Mouse (Mus musculus): ENCODE results near the gene Ywhae. TPM values are rescaled to one million over a fixed set of nuclear protein-coding genes. Genes with fewer than 3 reads are reported as not detected.

Ywhae gene
- total RNA-seq, 1 experiment: 432 TPM

DNA sequence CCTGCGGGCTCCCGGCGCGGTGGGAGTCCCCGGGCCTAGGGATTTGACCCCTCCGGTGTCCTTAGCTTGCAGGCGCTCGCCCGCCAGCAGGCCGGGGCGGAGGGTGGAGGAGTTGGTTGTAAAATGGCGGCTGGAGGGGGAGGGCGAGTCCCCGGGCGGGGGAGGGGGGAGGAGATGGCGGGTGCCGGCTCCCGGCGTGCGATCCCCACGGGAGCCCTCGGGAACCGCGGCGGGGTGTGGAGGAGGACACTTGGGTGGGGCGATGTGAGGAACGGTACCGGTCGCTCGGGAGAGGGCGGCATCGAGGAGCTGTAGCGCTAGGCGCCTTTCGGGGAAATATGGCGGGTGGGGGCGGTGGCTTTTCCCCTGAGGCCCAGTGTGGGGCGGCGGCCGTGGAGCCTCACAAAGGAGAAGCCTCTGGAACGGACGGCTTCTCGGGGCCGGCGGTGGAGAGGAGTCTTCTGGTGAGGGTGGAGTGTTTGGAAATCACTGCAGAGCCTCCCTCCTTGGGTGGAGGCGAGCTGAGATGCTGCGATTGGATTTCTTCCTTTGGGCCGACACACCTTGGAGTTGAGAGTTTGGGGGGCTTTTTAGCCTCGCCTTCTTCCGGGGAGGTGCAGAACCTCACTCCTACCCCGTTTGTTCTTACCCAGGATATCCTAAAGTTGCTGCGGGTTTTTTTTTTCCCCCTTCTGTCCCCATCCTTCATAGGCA lies 715 bp downstream of the Ywhae start:
- Histone ChIP-seq H3K27ac (ENCODE audit: insufficient read depth, low read depth, low read length, poor library complexity, severe bottlenecking) (peak overlapping the region; percentile 97), H3K4me1 (ENCODE audit: control insufficient read depth in 2 of 2, insufficient read depth in 2 of 2, low read length in 2 of 2, poor library complexity in 1 of 2) (peaks cover 10 to 19% of the 10 kb centered on the region in 2 experiments), H3K9ac (ENCODE audit: insufficient read depth, low read depth, low read length, poor library complexity, severe bottlenecking) (peak overlapping the region; percentile 100), H3K36me3 (ENCODE audit: control insufficient read depth, insufficient read depth, low read length, poor library complexity, severe bottlenecking) (peaks cover 4% of the 10 kb centered on the region; the same call in 1 of the 2 replicates), H3K4me3 (ENCODE audit: insufficient read depth in 1 of 2, low read depth in 1 of 2, low read length in 2 of 2, poor library complexity in 1 of 2, severe bottlenecking in 1 of 2) (peak overlapping the region; percentile 96 to 98), H3K9me3 (ENCODE audit: control insufficient read depth, insufficient read depth, low read depth, low read length) (no peaks in the 10 kb centered on the region)
- DNase-seq (ENCODE audit: low read depth, low spot score): peak; percentile 34
- in situ Hi-C loops (cut with MboI; ENCODE audit: low sequenced_read_pairs in 2 of 2, unreplicated experiment in 2 of 2): no loop called here
- TF ChIP-seq HCFC1 (IDR thresholded peaks at IDR 0.05; ENCODE audit: borderline replicate concordance, insufficient read depth, low read length) (no peak), MAFK (IDR thresholded peaks at IDR 0.05; ENCODE audit: insufficient read depth, low read depth, low read length) (no peak), CHD2 (IDR thresholded peaks at IDR 0.05; ENCODE audit: low read depth, low read length) (no peak), ZNF384 (IDR thresholded peaks at IDR 0.05; ENCODE audit: low read depth, low read length) (no peak), ZC3H11A (IDR thresholded peaks at IDR 0.05; ENCODE audit: borderline replicate concordance, low read depth, low read length) (0 out of 2 replicates have a peak, but pooled peaks have one; percentile 18)

- DNase-seq (ENCODE audit: low read depth, low spot score): no peak
- TF ChIP-seq HCFC1 (IDR thresholded peaks at IDR 0.05; ENCODE audit: borderline replicate concordance, insufficient read depth, low read length) (no peak), ZC3H11A (IDR thresholded peaks at IDR 0.05; ENCODE audit: borderline replicate concordance, low read depth, low read length) (no peak), ZNF384 (IDR thresholded peaks at IDR 0.05; ENCODE audit: low read depth, low read length) (no peak), CHD2 (IDR thresholded peaks at IDR 0.05; ENCODE audit: low read depth, low read length) (no peak), MAFK (IDR thresholded peaks at IDR 0.05; ENCODE audit: insufficient read depth, low read depth, low read length) (no peak)
- in situ Hi-C loops (cut with MboI; ENCODE audit: low sequenced_read_pairs in 2 of 2, unreplicated experiment in 2 of 2): no loop called here
- Histone ChIP-seq H3K36me3 (ENCODE audit: control insufficient read depth, insufficient read depth, low read length, poor library complexity, severe bottlenecking) (peaks cover 4% of the 10 kb centered on the region; the same call in 1 of the 2 replicates), H3K9ac (ENCODE audit: insufficient read depth, low read depth, low read length, poor library complexity, severe bottlenecking) (no peak overlapping the region; the same call in 1 of the 2 replicates), H3K27ac (ENCODE audit: insufficient read depth, low read depth, low read length, poor library complexity, severe bottlenecking) (no peak overlapping the region), H3K4me3 (ENCODE audit: insufficient read depth in 1 of 2, low read depth in 1 of 2, low read length in 2 of 2, poor library complexity in 1 of 2, severe bottlenecking in 1 of 2) (peak overlapping the region in 1 of 2 experiments; percentile 96; a peak in 1 of 4 replicates), H3K9me3 (ENCODE audit: control insufficient read depth, insufficient read depth, low read depth, low read length) (no peaks in the 10 kb centered on the region), H3K4me1 (ENCODE audit: control insufficient read depth in 2 of 2, insufficient read depth in 2 of 2, low read length in 2 of 2, poor library complexity in 1 of 2) (peaks cover 10 to 22% of the 10 kb centered on the region in 2 experiments)
Observed at GRCm38 (mm10) chr11:75735462-75736252, 3.0 kb downstream of the Ywhae start.

DNA sequence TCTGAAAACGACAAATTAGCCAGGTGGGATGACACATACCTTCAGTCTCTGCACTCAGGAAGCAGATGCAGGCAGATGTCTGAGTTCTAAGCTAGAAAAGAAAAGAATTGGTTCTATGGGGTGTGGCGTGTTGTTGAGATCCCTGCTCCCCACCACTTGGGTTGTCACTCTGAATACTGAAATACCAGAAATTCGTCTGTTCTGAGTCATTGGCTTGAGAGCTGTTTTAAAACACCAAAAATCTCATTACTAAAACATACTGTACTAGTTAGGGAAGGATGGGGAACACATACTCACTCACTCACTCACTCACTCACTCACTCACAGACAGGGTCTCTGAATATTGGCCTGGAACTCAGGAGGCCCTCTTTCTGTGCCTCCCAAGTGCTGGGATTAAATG lies 4.3 kb downstream of the Ywhae start:
- Histone ChIP-seq H3K9me3 (ENCODE audit: control insufficient read depth, insufficient read depth, low read depth, low read length) (no peaks in the 10 kb centered on the region), H3K9ac (ENCODE audit: insufficient read depth, low read depth, low read length, poor library complexity, severe bottlenecking) (no peak overlapping the region), H3K27ac (ENCODE audit: insufficient read depth, low read depth, low read length, poor library complexity, severe bottlenecking) (no peak overlapping the region), H3K4me1 (ENCODE audit: control insufficient read depth in 2 of 2, insufficient read depth in 2 of 2, low read length in 2 of 2, poor library complexity in 1 of 2) (peaks cover 6 to 20% of the 10 kb centered on the region in 2 experiments), H3K4me3 (ENCODE audit: insufficient read depth in 1 of 2, low read depth in 1 of 2, low read length in 2 of 2, poor library complexity in 1 of 2, severe bottlenecking in 1 of 2) (no peak overlapping the region), H3K36me3 (ENCODE audit: control insufficient read depth, insufficient read depth, low read length, poor library complexity, severe bottlenecking) (peaks cover 4% of the 10 kb centered on the region; the same call in 1 of the 2 replicates)
- TF ChIP-seq CHD2 (IDR thresholded peaks at IDR 0.05; ENCODE audit: low read depth, low read length) (no peak), ZNF384 (IDR thresholded peaks at IDR 0.05; ENCODE audit: low read depth, low read length) (no peak), MAFK (IDR thresholded peaks at IDR 0.05; ENCODE audit: insufficient read depth, low read depth, low read length) (no peak), HCFC1 (IDR thresholded peaks at IDR 0.05; ENCODE audit: borderline replicate concordance, insufficient read depth, low read length) (no peak), ZC3H11A (IDR thresholded peaks at IDR 0.05; ENCODE audit: borderline replicate concordance, low read depth, low read length) (no peak)
- in situ Hi-C loops (cut with MboI; ENCODE audit: low sequenced_read_pairs in 2 of 2, unreplicated experiment in 2 of 2): no loop called here
- no peak for DNase-seq (ENCODE audit: low read depth, low spot score)

GRCm38 (mm10) chr11:75737806-75738476 lies 5.3 kb downstream of the Ywhae start:
- in situ Hi-C loops (cut with MboI; ENCODE audit: low sequenced_read_pairs in 2 of 2, unreplicated experiment in 2 of 2): no loop called here
- Histone ChIP-seq H3K36me3 (ENCODE audit: control insufficient read depth, insufficient read depth, low read length, poor library complexity, severe bottlenecking) (peaks cover 4% of the 10 kb centered on the region; the same call in 1 of the 2 replicates), H3K4me3 (ENCODE audit: insufficient read depth in 1 of 2, low read depth in 1 of 2, low read length in 2 of 2, poor library complexity in 1 of 2, severe bottlenecking in 1 of 2) (no peak overlapping the region), H3K4me1 (ENCODE audit: control insufficient read depth in 2 of 2, insufficient read depth in 2 of 2, low read length in 2 of 2, poor library complexity in 1 of 2) (peaks cover 6 to 20% of the 10 kb centered on the region in 2 experiments), H3K9ac (ENCODE audit: insufficient read depth, low read depth, low read length, poor library complexity, severe bottlenecking) (no peak overlapping the region), H3K9me3 (ENCODE audit: control insufficient read depth, insufficient read depth, low read depth, low read length) (no peaks in the 10 kb centered on the region), H3K27ac (ENCODE audit: insufficient read depth, low read depth, low read length, poor library complexity, severe bottlenecking) (no peak overlapping the region)
- DNase-seq (ENCODE audit: low read depth, low spot score): no peak
- TF ChIP-seq CHD2 (IDR thresholded peaks at IDR 0.05; ENCODE audit: low read depth, low read length): no peak
- no peak for TF ChIP-seq ZNF384 (IDR thresholded peaks at IDR 0.05; ENCODE audit: low read depth, low read length)
- no peak for TF ChIP-seq HCFC1 (IDR thresholded peaks at IDR 0.05; ENCODE audit: borderline replicate concordance, insufficient read depth, low read length)
- TF ChIP-seq ZC3H11A (IDR thresholded peaks at IDR 0.05; ENCODE audit: borderline replicate concordance, low read depth, low read length): no peak
- TF ChIP-seq MAFK (IDR thresholded peaks at IDR 0.05; ENCODE audit: insufficient read depth, low read depth, low read length): no peak

Data from ES-E14 (cell line).